Mouse (Mus musculus) CD8-positive naive resting alpha-beta T cell, adult 2 months (primary cell): ENCODE results near the gene Axin1.
"Not testable (repeated sequence)": the region's sequence is repeated elsewhere in the genome, so short reads cannot be mapped to it uniquely, and the experiment has no call there.

Experiments used
- DNase-seq, 2 experiments: peaks; one replicate each; pipeline ENCODE4 v3.0.0; 2022; ENCODE audit warnings: low read depth in 2 of 2, low spot score in 2 of 2

The Axin1 gene

DNA sequence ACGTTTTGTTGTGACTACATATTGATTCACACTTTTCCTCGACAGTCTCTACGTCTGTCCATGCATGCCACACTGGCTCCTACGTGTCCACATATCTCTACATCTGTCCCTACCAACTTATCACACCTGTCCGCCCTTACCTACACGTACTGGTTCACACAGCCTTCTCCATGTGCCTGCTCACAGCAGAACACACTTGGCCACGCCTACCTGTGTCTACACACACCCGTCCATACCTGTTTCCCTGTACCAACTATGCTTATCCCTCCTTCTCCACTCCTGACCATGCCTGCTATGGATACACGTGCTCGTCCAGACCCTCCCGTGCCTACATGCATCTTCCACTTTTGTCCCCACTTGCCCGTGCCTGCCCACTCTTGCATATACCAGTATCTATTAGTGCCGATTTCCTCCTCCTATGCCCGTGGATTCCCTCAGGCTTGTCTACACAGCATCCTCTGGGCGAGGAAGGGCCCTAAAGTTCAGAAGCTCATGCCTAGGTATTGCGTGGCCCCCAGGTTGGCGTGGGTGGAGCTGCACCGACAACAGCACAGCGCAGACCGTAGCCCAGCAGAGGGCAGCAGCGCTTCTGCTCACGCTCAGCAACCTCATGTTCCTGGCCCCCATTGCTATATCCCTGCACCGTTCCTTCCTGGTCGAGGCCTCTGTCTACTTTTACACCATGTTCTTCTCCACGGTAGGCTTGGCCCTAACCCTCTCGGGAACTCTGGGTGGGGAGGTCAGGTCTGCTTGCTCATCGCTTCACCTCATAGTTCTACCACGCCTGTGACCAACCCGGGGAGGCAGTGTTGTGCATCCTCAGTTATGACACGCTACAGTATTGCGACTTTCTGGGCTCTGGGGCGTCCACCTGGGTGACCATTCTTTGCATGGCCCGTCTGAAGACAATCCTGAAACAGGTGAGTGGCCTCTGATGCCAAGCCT lies 18.4 kb upstream of the Axin1 start:
- DNase-seq = peak; percentile 38 to 56

DNA sequence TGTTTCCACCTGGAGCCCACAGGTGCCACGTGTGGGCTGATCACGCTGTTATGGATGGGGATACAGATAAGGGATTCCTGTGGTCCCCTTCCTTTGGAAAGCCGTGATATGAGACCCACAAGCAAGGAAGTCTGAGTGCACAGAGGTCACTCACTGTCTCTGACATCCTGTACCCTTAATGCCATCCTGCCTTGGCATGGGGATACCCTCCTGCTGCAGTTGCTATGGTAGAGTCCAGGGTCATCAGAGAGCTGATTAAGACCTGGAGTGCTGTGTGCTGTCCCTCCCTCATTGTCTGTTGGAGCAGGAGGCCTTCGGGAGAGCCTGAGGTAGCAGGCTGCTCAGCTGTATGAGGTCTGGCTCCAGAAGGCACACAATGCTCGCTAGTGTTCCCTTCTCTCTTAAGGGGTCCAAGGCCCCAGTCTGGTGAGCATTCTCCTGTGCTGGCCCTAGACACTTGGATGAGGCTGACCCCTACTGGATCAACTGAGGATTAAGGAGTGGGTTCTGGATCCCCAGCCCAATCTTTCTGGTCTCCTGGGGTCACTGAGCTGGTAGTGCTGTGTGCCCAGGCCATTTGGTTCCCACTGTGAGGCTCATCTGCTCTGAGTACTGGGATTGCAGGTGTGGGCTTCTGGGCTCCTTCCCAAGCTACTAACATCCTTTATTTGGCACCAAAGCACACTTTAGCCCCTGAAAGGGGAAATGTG lies 15.9 kb upstream of the Axin1 start:
- no peak for DNase-seq

DNA sequence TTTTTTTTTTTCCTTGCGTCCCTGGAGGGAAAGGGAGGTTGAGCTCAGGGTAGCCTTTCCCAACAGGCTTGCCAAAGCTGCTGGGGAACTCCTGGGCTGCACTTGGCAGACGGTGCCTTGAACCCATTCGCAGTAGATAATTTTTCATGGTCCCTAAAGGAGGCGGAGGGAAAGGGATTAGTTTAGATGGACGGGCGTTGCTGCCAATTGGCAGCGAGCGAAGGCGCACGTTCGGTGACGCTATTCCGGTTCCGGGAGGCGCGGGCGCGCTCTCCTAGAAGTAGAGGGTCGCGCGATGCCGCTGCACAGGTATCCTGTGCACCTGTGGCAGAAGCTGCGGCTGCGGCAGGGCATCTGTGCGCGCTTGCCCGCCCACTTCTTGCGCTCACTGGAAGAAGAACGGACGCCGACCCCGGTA lies 15.2 kb upstream of the Axin1 start, which contains the start of gene Mrpl28:
Gene Mrpl28 (plus strand): TSS at position 234 of the 418 bp plus-strand sequence.
- peak; percentile 58 to 69 for DNase-seq

DNA sequence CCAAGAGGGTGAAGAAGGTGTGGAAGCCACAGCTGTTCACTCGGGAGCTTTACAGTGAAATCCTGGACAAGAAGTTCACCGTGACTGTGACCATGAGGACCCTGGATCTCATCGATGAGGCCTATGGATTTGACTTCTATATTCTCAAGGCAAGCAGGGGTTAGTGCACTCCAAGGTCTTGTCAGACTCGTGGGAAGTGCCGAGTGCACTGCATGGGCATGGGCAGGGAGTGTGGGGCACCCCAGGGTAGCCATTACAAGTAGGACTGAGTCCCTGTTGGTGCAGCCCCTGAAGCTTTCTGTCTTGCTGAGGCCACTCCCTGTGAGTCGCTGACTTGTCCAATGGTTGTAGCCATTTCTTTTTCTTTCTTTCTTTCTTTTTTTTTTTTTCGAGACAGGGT lies 13.9 kb upstream of the Axin1 start:
- no peak for DNase-seq

DNA sequence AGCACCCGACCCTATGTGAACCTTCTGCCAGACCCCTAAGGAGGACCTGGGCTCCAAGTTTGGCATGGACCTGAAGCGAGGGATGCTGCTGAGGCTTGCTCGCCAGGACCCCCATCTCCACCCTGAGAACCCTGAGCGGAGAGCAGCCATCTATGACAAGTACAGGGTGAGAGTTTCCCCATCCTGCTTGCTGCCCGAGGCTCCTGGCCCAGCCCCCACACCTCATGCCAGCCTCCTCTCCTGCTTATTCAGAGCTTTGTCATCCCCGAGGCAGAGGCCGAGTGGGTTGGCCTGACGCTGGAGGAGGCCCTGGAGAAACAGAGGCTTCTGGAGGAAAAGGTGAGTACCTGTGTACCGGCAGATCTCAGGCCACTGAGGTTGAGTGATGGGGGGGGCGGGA lies 13.3 kb upstream of the Axin1 start:
- no peak for DNase-seq

DNA sequence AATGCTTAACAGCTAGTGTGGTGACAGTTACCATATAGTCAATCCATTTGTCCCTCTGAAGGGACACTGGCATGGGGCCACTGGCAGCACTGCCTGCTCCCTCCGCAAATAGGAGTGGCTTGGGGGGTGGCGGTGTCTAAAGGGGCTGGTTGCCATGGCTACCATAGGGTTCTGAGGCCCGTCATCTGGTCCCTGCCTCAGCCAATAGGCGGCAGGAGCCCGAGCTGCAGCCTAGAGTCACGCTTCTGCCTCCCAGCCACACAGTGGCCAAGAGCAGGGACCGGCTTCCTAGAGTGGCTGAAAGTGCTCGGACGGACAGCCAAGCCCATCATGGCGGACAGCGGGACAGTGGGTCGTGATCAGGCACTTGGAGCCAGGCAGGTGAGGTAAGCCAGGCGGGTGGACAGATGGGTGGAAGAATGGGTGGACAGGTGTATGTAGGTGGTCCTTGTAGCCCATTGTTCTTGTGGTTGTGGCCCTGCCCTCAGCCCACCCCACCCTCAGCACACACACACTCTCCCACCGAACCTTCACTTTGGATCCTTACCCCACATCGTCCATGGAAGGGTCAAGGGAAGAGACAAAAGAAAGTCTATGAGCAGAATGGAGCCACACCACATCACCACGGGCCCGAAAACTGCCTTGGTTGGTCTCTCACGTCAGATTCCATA lies 7.3 kb upstream of the Axin1 start:
- DNase-seq = no peak

DNA sequence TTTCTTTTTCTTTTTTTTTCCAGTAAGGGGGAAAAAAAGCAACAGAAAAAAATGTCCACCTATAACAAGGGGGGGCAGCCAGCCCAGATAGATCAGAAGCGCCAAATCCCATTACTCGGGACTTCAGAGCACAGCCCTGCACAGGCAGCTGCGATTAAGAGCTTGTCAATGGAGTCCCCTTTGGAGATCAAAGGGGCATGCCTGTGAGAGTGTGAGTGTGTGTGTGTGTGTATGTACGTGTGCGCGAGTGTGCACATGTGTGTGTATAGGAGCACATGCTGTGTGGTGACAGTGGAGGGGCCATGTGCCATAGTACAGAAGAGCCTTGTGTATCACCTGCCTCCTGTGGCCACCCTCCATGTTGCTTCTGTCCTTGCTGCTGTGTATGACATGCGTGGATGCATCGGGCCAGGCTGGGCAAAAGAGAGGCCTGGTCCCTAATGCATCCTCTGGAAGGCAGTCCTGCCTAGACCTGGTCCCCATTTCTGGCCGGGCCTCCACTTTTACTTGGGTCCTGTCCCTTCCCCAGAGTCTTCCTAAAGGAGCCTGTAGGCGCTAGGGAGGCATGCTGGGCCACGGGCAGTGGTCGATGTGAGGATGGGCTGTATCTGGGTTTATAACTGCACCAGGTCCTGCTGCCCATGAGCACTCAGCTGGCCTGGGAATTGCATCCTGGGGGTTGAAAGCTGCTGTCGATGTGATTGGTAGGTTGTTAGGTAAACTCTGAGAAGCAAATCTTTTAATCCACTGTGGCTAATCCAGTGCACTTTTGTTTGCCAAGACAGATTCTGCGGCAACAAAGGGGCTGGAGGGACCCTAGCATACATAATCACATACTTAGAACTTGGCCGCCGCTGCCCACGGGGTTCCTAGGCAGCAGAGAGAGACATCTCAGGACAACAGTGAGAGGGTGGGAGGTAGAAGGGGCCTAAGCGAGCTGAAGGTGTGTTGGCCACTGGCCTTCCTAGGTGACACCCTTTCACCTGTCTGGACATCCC lies 6.3 kb upstream of the Axin1 start:
- DNase-seq = no peak

DNA sequence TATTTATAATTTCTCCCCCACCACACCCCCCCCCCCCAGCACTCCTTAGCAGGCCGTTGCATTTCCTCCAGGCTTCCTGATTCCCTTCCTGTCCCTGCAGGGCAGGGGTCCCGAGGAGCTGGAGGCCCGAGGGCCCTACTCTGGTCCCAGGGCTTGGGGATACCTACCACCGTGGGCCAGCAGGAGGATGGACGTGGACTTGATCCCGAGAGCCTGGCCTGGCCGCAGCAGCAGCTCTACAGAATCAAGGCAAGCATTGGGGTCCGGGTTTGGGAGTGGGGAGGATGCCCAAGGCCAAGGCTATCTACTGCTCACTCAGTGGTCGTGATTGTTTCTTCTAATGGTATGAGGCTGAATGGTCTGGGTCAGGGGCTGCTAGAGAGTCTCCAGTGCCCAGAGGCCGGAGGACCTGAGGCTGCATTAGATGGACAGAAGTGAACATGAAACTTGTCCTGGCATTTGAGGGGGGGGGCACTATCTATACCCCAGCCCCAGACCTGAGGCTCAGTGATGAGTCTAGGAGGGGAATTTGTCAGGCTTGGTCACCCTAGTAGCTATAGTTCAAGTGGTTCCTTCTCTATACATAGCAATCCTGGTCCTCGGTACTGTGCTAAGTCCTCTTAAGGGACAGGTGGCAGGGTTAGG lies 1.3 kb upstream of the Axin1 start:
- no peak for DNase-seq

DNA sequence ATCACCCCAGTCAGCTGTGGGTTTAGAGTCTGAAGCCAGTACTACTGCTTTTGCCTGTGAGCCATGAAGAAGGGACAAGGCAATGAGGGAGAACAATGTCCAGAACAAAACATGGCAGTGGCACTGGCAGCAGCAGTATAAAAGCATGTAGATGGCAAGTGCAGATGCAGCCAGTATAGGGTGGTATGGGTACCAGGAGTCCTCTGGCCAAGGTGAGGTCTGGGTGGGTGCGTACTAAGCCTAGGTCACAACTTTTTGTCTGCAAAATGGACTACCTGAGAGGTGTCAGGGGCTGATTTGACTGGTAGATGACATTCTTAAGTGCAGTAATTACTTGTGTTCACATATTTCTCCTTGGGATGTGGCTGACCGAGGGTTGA lies 747 bp upstream of the Axin1 start:
- no peak for DNase-seq

DNA sequence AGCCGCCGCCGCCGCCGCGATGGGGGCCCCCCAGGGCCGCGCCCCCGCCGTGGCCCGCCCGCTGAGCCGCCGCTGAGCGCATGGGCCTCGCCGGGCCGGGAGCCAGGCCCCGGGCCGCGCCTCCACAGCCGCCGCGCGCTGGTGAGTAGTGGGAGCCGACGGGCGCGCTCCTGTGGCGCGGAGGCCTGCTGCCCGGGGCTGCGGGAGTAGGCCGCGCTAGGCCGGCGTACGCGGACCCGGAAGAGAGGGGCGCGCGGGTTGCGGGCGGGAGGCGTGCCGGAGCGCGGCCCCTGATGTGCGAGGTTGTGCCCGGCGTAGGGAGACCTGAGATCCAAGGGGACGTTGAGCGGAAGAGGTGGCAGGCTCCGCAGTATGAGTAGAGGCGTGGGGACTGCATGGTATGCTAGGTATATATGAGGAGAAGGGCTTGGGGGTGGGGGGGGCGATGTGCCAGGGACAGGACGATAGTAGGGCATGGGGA lies 453 bp downstream of the Axin1 start:
- DNase-seq = peak in 1 of 2 experiments; percentile 38

DNA sequence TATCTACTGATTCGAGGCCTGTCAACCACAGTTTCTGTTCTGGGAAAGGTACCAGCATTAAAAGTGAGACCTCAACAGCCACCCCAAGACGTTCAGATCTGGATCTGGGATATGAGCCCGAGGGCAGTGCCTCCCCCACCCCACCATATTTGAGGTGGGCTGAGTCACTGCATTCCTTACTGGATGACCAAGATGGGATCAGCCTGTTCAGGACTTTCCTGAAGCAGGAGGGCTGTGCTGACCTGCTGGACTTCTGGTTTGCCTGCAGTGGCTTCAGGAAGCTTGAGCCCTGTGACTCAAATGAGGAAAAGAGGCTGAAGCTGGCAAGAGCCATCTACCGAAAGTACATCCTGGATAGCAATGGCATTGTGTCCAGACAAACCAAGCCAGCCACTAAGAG lies 4.3 kb downstream of the Axin1 start:
- no peak for DNase-seq

DNA sequence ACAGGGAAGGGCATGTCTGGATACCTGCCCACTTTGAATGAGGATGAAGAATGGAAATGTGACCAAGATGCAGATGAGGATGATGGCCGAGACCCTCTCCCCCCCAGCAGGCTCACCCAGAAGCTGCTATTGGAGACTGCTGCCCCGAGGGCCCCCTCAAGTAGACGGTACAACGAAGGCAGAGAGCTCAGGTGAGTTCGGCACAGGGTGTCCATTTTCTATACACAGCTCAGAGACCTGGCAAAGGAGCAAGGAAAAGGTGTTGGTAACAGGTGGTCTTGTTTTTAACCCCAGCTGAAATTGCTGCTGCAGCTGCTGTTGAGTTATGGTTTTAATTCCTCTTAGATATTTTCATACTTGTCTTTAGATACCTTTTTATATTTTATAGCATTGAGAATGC lies 4.9 kb downstream of the Axin1 start:
- no peak for DNase-seq

DNA sequence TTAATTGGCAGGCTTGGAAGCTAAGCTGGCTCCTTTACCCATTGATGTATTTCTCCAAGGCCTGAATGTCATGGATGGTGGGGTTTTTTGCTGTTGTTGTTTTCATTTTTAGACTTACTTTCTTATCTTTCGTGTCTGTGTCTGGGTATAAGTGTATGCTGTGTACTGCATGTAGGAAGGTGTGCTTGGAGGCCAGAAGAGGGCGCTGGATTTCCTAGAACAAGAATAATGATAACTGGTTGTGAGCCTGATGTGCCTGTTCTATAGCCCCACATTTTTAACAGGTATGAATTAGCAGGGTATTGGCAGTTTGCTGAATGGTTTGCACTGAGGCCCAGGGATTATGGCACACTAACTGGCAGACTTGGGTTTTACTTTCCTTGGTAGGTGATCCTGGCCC lies 10.6 kb downstream of the Axin1 start:
- DNase-seq = no peak

DNA sequence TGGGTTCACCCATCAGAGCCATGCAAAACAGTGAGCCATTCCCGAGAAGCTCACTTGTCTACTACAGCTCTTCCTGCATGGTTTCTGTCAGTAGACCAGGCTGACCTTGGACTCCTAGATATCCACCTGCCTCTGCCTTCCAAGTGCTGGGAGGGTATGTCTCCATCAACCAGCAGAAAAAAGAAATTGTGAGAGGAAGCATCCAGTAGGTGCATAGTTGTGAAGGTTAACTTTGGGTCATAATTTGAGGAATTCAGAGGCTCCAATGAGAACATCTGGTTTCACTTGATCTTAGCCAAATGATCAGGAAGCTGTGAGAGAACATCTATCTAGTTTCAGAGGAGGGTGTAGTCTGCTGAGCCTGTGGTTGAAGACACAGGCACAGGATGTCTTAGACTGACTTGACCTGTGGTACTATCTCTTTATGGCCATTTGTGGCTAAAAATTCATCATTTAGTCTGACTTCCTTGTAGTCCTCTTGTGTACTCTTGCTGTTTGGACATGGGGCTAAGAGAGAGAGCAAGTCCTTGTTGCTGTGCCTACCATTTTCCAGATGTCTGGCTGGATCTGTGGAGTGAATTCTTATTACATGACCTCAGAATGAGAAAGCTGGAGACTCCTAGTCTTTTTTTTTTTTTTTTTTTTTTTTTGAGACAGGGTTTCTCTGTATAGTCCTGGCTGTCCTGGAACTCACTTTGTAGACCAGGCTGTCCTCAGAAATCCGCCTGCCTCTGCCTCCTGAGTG lies 13.6 kb downstream of the Axin1 start:
- no peak for DNase-seq

DNA sequence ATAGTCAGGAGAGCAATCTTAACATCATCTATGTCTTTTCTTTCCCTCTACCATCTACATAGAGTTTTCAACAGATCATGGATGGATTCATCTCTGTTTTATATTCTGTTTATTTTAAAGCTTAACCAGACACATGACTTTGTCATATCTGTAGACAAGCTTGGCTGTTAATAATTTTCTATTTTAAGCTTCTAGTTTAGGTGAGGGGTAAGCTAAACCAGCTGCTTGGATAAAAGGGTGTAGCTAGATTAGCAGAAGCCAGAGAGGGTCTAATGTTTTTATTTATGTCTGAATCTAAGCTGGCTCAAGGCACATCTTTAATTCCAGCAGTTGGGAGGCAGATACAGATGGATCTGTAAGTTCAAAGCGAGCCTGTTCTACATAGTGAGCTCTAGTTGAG lies 24.2 kb downstream of the Axin1 start:
- no peak for DNase-seq

DNA sequence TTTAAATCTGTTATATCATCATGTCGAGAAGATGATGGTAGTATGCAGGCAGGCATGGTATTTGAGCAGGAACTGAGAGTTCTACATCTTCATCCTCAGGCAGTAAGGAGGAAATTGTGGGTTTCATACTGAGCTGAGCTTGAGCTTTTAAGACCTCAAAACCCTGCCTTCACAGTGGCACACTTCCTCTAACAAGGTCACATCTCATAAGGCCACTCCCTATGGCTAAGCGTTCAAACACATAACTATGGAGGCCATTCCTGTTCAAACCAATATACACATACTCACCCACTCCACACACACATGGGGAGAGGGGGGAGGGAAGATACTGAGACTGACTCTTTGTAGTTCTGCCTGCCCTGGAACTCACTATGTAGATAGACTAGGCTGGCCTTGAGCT lies 29.6 kb downstream of the Axin1 start:
- peak; percentile 58 to 63 for DNase-seq

DNA sequence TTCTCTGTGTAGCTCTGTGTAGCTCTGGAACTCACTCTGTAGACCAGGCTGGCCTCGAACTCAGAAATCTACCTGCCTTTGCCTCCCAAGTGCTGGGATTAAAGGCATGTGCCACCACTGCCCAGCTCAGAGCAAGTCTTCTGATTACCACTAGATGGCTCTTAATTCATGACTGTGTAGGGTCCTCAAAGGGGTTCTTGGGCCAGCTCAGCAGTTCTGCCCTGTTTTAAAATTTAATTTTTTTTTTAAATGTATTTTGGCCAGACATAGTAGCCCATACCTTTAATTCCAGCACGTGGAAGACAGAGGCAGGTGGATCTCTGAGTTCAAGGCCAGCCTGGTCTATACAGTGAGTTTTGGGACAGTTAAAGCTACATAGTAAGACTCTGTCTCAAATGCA lies 36.8 kb downstream of the Axin1 start:
- DNase-seq = not testable (repeated sequence)

DNA sequence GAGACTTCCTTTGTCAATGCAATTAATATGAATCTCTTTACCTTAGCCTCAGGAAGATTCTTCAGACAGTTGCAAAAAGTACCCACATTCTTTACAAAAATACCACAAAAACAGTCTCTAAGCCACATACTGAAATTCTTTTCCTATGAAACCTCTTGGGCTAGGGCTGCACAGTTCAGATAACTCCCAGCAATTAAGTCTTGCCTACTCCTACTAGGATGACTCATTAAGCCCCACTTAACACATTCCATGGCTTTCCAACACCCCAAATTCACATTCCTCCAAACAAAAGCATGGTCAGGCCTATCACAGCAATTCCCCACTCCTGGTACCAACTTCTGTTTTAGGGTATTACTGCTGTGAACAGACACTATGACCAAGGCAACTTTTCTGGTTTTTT lies 40.1 kb downstream of the Axin1 start:
- DNase-seq = no peak

DNA sequence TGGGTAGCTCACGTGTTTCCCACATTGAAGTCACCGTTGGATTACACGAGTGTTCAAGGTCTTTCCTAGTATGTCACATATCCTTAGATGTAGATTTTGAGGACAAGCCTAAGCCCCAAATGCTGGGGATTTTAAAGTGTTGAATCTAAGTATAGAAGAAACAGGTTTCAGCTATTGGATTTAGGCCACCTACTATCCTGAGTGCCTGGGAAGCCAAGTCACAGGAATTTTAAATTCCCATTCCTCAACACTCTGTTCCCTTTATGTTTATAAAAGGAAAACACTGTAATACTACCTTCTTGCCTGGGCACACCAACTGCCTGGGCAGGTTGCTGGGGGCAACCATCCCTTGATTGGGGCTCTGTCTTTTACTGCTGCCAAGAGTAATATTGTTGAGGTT lies 42.7 kb downstream of the Axin1 start:
- DNase-seq = no peak
